Mouse (Mus musculus): ENCODE results near the gene Akap6.

The Akap6 gene

DNA sequence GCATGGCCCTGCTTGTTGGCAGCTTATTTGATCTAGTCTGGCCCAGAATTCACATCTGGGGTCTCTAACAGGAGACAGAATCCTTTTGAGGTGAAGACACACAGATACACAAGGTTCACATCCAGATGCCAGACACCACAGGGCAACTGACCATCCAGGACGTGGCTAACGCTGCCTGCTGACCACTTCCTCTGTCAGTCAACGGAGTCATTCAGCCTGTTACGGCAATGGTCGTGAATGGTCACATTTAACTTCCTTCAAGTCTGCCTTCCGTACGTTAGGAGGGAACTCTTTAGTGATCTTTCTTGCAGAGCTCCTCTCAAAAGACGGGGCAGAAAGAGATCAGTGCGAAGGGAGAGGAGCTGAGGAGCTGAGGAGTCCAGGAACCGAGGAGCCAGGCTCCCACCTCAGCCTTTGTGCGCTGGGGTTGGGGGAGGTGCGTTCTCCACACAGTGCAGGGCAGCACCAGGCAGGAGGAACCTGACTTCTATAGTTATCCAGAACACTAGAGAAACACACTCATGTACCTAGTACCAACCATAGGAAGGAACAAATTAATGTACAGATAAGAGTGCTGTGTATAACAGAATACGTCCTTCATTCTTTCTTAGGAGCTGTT lies 209.4 kb downstream of the Akap6 start:
- WGBS, result 67% methylated on average over 13 of the region's 13 CpGs

DNA sequence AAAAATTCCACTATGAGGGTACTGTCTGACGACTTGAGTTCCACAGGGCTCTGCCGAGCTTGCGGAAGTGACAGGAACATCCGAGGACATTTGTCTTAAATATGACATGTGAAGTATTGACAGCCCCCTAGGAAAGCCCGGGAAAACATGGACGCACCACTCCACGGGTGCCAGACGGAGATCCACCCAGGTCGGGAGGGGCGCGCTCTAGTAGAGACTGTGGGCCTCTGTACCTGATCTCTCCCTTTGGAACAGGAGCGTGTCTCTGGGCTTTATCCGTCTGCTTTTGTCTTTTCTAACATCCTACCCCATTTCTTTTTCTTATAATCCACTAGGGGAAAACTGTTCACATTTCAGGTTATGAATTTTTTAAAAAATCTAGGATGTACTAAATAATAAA lies 211.2 kb downstream of the Akap6 start:
- 80% methylated on average over 13 of the region's 13 CpGs for WGBS

DNA sequence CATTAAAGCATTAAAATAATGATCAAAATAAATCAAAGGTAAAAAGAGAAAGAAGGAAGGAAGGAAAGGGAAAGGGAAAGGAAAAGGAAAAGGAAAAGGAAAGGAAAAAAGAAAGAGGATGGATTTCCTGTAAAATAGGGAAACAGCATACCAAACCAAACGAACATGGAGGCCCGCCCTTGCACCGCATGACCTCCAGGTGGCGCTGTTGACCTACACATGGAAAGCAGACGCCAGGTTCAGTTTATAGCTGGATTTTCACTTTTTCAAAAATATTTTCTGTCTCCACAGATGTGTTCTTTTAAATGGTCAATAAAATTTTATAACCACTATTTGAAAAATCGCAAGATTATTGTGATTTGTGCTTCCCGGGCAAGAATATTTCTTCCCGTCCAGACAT lies 211.6 kb downstream of the Akap6 start:
- 20% methylated on average over 8 of the region's 8 CpGs for WGBS

DNA sequence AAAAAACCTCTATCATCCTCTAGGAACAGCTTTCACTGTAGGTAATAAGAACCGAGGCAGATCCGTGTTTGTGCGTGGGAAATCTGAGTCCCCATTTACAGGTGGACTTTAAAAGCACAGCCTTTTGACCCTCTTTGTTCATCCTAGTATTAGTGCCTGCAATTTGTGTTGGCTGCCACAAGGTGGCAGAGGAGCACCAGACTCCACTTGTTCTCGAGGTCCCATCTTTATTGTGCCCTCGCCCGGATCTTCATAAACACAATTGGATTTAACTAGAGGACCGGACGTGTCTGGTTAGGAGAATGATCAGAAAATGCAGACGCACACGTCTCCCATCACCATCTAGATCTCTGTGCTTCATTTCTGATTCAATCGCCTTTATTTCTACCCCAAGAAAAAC lies 219.8 kb downstream of the Akap6 start:
- 34% methylated on average over 11 of the region's 11 CpGs for WGBS

DNA sequence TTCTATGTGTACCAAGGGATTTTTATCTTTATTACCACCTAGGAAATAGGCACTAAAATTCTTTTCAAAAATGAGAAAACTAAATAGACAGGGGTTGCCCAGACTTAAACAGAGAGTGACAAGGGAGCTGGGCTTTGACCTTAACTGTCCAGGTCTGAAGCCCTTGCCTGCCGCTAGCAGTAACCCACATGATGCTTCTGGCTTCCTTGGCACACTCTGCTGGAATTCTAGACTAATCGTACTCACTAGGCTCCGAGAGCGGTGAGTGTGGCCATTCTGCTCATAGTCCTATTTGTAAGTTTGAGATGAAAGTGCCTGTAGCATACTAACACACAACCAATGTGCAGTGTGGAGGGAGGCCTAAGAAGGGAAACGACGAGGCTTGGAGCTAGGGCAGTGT lies 223.3 kb downstream of the Akap6 start:
- 79% methylated on average over 6 of the region's 6 CpGs for WGBS

DNA sequence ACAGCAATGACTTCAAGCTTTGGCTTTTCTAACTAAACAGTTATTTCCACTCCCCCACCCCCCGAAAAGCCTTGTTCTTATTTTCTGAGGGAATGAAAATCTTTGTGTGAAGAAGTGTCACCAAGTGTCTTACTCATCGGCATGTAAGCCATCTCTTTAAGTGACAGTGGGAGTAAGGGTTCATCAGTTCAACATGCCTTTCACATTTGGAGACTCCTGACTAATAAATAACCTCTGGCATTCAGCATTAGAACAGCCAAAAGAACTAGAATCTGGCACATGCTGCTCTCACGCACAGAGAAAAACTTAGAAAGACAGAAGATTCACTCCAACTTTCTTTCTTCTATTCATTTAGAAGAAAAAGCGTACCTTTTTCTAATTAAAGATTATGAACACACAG lies 226.3 kb downstream of the Akap6 start:
- WGBS, result 80% methylated on average over 4 of the region's 4 CpGs

DNA sequence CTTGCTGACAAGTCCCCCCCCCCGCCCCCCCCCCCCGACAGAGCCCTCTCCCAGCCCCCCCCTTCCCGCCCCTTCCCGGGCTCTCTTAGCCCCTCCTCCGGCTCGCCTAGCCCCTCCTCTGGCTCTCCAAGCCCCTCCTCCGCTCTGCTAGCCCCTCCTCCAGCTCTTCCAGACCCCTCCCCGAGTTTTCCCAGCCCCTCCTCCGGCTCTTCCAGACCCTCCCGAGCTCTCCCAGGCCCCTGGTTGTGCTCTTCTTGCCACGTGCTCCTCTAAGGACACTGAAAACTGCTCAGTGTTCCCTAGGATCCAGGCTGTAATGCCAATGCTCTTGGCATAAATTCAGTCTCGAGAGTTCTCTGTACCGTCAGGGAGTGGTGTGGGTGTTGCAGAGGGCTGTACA lies 234.6 kb downstream of the Akap6 start:
- 46% methylated on average over 6 of the region's 13 CpGs for whole genome bisulfite sequencing

DNA sequence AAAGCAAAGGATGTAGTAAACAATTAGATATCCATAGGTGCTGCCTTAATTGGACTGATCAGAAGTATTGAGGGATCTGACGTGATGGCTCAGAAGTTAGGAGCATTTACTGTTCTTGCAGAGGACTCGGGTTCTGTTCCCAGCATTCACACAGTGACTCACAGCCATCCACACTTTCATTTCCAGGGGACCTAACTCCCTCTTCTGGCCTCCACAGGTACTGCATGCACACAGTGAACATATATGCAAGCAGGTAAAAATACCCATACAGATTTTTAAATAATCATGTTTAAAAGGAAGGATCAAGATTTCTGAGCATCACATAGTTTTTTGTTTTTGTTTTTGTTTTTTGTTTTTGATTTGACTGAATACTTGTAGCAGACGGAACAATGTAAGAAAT lies 235.8 kb downstream of the Akap6 start:
- 97% methylated on average over 3 of the region's 3 CpGs for WGBS

DNA sequence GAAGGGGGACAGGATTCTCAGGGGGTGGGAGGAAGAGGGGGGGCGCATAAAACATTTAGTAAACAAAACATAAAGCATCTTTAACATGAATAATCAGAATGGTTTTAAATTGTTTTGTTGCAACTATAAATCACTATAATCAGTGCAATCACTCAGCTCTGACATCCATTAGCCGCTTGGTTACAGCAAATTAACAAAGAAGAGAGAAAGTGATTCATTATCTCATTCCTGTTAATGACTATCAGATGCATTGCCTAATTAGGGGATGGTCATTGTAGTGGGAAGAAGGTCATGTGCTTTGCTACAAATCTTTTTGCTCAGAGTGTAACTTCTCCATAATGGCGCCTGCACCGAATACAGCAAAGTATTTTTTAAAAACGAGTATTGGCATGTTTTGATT lies 239.6 kb downstream of the Akap6 start:
- 73% methylated on average over 5 of the region's 5 CpGs for WGBS

DNA sequence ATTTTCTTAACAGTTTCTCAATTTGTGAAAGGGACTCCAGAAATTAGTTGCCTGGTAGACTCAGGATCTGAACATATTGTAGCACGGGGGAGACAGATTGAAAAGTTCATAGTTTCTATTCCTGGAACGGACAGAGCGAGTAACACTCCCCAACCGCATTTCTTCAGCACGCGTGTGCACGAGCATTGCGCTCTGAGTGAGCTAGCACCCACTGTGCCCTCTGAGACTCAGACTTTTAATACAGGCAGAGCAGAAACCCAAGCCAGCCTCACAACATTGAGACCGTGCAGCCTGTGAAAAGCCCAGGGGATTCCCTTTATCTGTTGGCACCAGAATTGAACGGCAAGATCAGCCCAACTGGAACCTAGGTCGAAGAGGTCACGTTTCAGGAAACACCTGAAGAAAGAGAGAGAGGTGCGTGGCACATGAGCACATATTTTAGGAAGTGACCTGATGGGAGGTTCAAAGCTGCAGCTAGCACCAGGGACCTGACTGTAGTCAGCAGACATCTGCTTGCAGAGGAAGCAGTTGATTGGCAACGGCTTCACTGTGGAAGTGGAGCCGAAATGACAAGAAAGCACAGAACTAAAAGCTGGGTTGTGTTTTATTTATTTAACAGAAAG lies 240.3 kb downstream of the Akap6 start:
- WGBS, result 37% methylated on average over 15 of the region's 15 CpGs

DNA sequence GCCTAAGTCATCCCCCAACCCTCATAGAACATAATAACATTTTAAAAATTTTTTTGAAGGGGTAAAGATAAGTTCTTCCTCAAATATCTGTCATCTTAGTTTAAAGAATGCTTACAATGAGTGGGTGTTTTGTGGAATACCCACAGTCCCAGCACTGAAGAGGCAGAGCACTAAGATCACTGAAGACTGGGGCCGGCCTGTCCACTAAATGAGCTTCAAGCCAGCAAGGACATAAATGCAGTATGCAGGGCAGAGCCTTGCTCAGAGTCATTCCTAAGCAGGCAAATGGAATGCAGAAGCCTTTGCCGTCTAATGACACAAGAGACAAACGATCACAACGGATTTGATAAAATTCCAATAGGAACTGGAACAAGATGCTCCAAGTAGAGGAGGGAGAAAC lies 242.8 kb downstream of the Akap6 start:
- WGBS, result 83% methylated on average over 4 of the region's 4 CpGs

DNA sequence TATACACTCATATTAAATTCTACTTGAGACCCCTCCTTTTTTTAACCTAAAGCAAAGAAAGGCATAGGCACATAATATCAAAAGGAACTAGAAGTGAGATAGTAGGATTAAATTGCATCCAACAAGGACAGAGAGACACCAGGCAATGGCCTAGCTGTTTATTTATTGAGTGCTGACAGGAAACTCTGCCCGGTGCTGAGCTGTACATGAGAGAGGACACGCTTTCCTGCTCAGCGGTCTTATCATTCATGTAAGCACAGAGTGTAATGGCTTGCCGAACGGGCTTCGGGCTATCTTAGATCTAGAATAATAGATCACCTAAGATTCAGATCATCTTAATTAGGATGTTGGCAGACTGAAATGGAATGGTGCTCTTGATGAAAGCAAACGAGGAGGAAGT lies 245.1 kb downstream of the Akap6 start:
- WGBS, result 64% methylated on average over 7 of the region's 7 CpGs

DNA sequence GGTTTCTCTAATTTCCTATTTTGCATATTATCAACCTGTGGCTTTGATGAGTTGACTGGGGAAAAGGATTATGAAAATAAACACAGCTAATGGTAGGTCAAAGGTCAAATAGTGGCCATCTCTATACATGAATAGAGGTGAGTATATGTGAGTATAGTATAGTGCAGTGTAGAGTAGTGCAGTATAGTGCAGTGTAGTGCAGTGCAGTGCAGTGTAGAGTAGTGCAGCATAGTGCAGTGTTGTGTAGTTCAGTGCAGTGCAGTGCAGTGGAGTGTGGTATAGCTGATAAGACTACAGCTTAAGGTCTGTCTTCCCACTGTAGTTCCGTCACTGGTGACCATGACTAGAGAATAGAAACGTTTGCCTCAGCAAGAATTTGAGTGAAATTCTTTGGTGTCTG lies 245.8 kb downstream of the Akap6 start:
- WGBS, result 91% methylated on average over 2 of the region's 2 CpGs

DNA sequence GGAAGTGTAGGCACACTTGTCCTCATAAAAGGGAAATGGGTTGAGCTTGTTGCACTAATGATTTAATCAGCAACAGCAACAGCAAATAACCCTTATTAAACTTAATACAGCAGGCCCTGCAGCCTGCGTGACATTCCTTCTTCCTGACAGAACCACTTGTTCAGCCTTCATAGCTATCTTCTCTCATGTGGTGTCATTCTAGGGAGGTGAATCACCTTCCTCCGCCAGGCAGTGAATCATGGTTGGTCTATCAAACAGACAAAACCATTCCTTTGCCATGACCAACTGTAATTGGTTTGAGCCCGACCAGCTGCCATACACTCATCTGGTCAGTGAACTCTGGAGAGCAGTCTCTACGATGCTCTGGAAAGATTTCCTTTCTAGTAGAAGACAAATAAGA lies 251.5 kb downstream of the Akap6 start:
- WGBS, result 82% methylated on average over 4 of the region's 4 CpGs

DNA sequence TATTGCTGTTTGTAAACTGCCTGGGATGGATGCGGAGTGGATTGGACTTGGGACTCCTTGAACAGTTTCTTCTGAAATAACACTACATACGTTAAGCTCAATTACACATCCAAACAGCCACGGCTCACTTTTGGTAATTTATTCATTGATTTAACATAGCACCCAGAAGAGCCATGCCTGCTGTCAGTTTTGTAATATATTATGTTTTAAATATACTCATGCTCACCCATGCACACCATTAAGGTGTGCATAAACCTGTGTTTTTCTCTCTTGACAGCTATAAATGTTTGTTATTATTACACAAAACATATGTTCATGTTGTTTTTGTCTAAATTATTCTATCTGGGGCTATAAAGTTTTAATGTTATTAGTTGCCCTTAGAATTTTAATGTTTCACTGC lies 258.4 kb downstream of the Akap6 start:
- 69% methylated on average over 3 of the region's 3 CpGs for WGBS

DNA sequence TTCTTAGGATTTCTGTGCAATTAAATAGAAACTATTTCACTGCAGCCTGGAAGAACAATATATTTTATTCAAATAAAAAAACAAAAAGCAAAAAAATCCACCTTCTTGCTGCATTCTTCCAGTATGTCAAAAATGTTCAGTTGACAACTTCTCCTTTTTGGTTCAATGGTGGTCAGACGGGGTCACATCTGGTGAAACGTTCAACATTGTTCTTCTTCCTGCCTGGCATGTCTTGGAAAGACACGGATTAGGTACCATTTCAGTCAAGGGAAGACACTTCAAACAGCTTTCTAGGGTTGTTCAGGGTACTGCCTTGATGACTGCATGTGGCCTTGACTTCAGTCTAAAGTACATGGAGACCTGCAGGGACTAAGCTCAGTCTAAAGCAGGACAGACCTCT lies 258.8 kb downstream of the Akap6 start:
- WGBS, result 60% methylated on average over 3 of the region's 3 CpGs

DNA sequence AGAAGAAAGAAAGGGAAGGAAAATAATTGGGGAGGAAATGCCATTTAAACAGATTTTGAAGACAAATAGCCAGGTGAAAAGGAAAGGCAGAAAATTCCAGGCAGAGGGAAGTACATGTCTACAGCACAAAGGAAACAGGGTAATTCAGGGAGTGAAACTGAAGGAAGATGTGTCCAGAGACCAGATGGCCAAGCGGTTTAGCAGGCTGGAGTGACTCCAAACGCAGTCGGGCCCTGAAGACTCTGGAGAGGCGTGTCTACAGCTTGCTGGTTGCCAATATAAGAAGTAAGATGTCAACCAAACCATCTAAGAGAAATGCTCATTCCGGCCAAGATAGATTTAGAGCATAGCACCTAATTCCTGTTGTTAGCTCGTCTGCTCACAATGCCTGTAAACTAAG lies 292.6 kb downstream of the Akap6 start:
- 69% methylated on average over 6 of the region's 6 CpGs for WGBS

DNA sequence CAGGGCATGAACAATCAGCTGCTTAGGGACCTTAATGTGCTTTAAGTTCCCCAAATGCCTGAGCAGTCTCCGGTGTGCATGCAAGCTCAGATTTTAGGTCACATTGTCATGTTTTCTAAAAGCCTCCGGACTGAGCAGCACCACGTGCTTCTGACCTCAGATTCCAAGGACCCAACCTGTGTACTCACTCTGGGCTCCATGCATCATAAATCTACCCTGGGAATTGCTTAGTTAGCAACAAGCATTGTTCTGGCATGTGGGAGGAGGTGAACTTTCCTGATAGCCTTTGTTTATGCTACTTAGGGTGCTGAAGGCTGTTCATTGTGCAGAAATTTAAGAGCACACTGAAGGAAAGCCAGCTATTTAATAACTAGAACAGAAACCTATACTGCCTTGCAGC lies 313.2 kb downstream of the Akap6 start:
- 33% methylated on average over 3 of the region's 3 CpGs for WGBS

DNA sequence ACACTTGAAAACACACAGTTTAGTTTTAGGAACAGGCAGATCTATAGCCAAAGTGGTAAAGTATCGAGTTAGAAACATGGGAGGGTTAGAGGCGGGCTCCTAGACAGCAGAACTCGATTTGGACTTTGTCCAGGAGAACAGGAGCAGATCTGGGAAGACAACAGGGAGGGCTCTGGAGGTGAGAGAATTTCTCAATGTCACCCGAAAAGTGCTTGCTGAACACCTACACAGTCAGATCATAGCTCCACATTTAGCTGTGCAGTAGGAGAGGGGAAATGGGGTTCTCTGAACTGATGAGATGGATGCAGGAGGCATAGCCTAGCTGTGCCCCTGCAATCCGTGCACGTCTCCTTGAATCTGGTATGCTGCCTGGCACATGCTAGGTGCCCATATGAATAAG lies 315.4 kb downstream of the Akap6 start:
- WGBS, result 71% methylated on average over 6 of the region's 6 CpGs

DNA sequence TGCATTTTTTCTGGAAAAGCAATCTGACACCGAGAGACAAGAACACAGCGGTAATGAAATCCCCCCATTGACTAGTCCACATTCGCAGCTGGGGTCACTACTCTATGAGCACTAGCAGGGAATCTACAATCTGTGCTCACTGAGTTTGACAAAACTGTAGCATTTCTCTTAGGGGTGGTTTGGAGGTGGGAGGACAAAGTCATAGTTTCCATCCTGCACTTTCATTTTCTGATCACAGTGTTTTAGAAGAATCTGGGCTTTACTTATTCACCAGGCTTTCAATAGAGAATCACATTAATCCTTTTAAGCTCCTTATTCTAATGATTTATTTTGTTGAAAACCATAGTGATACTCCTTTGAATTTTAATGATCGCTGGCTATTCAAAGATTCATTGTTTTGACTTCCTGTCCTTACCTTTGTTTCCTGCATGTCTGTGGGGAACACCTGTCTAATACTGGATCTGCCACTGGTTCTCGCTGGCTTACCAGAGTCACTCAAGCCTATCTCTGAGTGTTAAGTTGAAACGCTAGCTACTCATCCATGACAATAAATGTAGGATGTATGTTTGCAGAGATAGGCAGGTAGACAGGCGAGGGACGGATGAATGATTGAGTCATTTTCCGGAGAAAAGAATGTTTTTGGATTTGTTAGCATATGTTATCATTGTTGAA lies 325.5 kb downstream of the Akap6 start:
- WGBS, result 79% methylated on average over 9 of the region's 9 CpGs

DNA sequence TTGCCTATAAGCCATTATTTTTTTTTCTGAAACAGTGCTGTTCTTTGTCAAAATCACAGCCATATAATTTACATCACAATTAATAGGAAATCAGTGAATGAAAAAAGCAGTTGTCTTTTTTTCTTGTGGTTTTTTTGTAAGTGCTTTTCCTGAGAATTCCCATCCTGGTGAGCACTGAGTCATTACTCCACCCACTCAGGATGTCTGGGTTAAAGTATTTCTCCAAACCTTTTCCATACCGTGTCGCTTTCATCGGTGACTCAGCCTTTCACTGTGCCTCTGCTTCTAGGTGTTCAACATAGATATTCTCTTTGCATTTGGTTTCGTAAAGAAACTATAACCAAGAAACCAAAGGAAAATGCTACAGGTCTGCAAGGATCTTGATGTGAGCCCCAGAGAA lies 328.1 kb downstream of the Akap6 start:
- 34% methylated on average over 4 of the region's 4 CpGs for WGBS

DNA sequence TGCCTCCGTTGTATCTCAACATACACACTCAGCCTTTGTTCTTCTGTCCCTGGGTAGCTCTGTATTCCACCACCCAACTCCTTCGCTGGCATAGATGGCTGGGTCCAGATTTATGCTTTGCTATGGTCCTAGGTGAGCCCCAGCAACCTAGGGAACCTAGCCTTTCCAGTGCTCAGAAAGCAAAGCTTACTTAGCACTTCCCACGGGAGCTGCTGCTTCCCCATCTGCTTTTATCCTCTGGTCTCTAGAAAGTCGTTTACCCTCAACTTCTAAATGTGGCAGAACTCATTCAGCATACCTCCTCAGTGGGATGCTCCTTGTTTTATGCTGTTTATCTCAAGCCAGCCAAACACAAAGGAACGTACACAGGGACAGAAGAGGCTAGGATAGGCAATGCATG lies 329.7 kb downstream of the Akap6 start:
- 25% methylated on average over 5 of the region's 5 CpGs for WGBS

DNA sequence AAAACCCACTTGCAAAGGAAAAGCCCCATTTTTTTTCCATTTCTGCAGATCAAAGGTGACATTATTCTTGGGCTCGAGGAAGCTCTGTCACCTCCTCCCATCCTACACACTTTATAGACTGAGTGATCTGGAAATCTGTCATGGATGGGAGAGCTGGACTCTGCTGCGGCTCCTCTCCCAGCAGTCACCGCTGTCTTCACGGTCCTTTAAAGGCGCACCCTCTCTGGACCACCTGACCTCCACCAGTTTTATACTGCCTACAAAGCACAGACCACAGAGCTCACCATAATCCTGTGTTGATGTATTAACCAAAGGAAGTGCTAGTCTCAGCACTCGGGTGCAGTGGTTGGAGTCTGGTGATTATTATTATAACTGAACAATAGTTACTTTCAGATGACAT lies 330.7 kb downstream of the Akap6 start:
- WGBS, result 78% methylated on average over 6 of the region's 6 CpGs

DNA sequence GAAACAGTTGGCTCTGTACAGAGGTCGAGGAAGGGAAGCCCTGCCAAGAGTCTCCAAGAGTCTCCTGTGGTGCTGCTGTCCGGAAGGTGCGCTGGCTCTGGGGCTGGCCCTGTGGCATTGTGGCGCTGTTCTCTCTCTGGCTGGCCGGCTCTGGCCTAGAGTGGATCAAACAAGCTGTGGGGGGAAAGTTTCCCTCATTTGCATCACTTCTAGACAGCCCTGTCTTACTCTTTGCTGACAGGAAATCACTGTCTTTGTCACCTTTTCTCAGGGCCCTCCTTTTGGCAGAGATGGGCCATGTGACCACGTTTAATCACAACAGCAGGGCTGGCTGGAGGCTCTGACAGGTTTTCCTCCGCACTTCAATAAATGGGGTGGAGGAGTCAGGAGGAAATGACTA lies 333.6 kb downstream of the Akap6 start:
- 35% methylated on average over 7 of the region's 7 CpGs for WGBS
